Mouse (Mus musculus): ENCODE results near the gene Pcbp2.

Gene Pcbp2

GRCm38 (mm10) chr15:102526111-102527002, 56.0 kb downstream of the Pcbp2 start:
- DNase-seq (ENCODE audit: low spot score in 2 of 2), result no peak

GRCm38 (mm10) chr15:102527936-102528335, 57.6 kb downstream of the Pcbp2 start:
- DNase-seq (ENCODE audit: low spot score in 2 of 2), result no peak

- DNase-seq (ENCODE audit: low spot score in 2 of 2), result no peak
Observed at GRCm38 (mm10) chr15:102528396-102528795, 58.1 kb downstream of the Pcbp2 start.

GRCm38 (mm10) chr15:102530566-102530965, 60.2 kb downstream of the Pcbp2 start:
- no peak for DNase-seq (ENCODE audit: low spot score in 2 of 2)

GRCm38 (mm10) chr15:102531586-102531985, 61.2 kb downstream of the Pcbp2 start:
- no peak for DNase-seq (ENCODE audit: low spot score in 2 of 2)

DNA sequence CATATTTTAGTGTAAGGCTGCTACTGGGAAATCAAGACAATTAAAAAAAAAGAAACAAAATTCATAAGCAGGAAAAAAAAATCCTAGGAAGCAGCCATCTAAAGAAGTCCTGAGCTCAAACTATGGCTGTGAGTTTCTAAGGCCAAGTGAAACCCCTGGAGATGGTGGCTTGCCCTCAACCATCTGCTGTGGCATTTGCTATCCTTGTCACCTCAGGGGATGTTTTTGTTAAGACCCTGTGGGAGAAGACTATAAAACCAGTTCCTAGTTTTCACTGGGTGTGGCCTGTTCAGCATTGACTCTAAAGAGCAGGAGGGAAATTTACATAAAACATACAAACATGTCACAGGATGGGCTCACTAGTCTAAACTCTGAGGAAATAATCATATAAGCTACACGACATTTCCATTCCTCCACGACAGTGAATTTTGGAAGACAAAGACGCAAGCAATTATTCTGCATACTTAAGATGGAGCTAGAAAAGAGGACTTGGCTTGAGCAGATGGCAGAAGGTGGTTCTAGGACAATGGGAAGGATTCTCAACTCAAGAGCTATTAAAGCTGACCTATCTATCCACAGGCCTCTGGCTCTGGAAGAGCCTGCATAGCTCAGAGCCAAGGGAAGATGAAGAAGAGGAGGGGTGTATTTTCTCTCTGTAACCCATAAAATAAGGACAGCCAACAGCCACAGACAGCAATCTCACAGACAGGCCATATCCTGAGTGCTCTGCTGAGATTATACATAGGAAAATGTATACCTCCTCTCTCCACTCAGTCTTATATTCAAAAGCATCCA, 62.0 kb downstream of the Pcbp2 start:
- DNase-seq (ENCODE audit: low spot score in 2 of 2), result no peak

- DNase-seq (ENCODE audit: low spot score in 2 of 2), result no peak
Observed at GRCm38 (mm10) chr15:102533926-102534325, 63.6 kb downstream of the Pcbp2 start.

GRCm38 (mm10) chr15:102544801-102545200, 74.5 kb downstream of the Pcbp2 start:
- no peak for DNase-seq (ENCODE audit: low spot score in 2 of 2)

DNA sequence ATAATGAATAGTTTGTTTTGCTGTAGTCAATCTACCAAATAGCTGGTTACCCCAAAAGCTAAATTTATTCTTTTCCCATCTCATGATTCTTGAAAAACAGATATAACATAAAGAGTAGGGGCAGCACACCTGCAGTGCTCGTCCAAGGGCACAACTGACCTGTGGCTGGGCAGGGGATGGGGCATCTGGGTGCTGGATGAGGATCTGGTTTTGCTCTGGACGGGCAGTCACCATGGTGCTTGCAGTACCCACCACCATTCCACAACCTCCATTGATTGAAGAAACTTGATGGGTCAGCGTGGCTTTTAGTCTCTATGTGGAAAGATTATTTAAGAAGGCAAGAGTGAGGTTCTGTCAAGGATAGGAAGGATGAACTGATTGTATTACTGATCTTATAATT, 75.9 kb downstream of the Pcbp2 start:
- no peak for DNase-seq (ENCODE audit: low spot score in 2 of 2)

DNA sequence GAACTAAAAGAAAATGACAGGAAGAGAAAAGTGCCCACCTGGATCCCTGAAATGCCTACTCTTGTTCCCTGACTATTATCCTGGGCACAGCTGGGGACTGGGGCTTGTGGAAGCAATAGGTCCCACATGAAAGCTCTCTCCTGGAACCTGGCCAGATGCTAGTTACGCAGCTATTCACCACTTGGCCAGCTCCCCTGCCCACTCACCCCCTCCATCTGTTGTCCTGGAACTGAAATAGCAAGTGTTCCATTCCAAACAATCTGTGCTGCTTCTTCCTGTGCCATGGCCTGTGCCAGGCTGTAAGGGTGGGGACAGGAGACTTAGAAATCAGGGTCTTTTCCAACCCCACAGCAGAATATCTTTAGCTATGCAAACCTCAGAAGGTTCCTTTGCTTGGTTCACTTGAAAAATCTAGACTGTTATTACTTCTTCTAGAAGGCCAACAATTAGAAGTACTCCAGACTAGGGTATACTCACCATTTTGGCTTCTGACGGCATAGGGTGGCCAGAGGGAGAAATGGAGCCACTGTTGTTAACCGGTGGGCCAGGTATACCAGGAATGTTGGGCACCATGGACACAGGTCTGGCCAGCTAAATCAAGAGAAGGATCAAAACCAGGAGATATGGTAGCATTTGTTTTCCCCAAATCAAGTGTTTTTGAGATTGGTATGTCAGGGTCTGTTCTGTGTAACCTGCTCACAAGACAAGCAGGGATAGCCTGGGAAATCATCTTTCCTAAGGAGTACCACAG, 76.5 kb downstream of the Pcbp2 start:
- peak; percentile 84 to 93 for DNase-seq (ENCODE audit: low spot score in 2 of 2)

DNA sequence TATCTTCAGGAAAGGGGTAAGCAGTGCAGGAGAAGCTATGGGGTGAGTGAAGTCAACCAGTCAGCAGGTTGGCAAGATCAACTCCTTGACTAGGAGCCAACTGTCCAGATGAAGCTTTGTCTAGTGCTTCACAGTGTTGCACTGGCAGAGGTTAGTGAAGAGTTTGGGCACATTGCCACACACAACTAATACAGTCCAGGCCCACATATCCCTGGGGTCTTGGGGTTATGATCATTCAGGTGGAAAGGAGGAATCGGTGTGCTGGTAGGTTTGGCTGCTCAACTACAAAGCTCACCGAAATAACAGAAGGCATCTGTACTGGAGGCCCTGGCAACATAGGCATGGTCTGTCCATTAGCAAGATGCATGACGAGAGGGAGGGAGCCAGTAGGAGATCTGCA, 77.1 kb downstream of the Pcbp2 start:
- no peak for DNase-seq (ENCODE audit: low spot score in 2 of 2)

All from frontal cortex, postnatal 36 days (tissue).